Mouse (Mus musculus) forebrain, embryonic 10.5 days (tissue): ENCODE results near the gene Zfp110. TPM values are rescaled to one million over a fixed set of nuclear protein-coding genes. Genes with fewer than 3 reads are reported as not detected.

Experiments
- polyA plus RNA-seq: library from polyadenylated mRNA; unstranded; fragments of >200 nt; fragmentation: Nextera tagmentation; extraction: Ambion mirVana; gene quantifications from 2 replicates; pipeline ENCODE4 v1.2.1, GENCODE M21; 2016

Gene Zfp110
- polyA plus RNA-seq, 1 experiment from 2014 or later: 28.7 TPM

Other genes with a start within 250 kb of the Zfp110 start
- not detected in 2 replicates for gene Vmn2r53, start 226.0 kb upstream of the Zfp110 start, polyA plus RNA-seq
- not detected in 2 replicates for gene Vmn2r54, start 194.4 kb upstream of the Zfp110 start, polyA plus RNA-seq
- not detected in 2 replicates for gene Vmn2r55, start 149.8 kb upstream of the Zfp110 start, polyA plus RNA-seq
- gene Vmn2r56, start 99.8 kb upstream of the Zfp110 start, polyA plus RNA-seq: not detected in 2 replicates
- gene Zscan18, start 31.1 kb upstream of the Zfp110 start, polyA plus RNA-seq: 12.3 and 13.2 TPM in 2 replicates
- 17.8 and 18.4 TPM in 2 replicates for gene Zfp329, start 15.9 kb upstream of the Zfp110 start, polyA plus RNA-seq
- gene Zfp128, start 46.4 kb downstream of the Zfp110 start, polyA plus RNA-seq: 4.4 and 5.1 TPM in 2 replicates
- gene Zscan22, start 63.1 kb downstream of the Zfp110 start, polyA plus RNA-seq: 18.5 and 19.8 TPM in 2 replicates
- 1,023 and 1,050 TPM in 2 replicates for gene Rps5, start 87.5 kb downstream of the Zfp110 start, polyA plus RNA-seq
- gene Rnf225, start 92.7 kb downstream of the Zfp110 start, polyA plus RNA-seq: 0.55 and 1.0 TPM in 2 replicates
- 10.5 and 11.1 TPM in 2 replicates for gene Zfp324, start 131.1 kb downstream of the Zfp110 start, polyA plus RNA-seq
- gene Zfp446, start 143.1 kb downstream of the Zfp110 start, polyA plus RNA-seq: 16.5 and 17.7 TPM in 2 replicates
- not detected in 2 replicates for gene Slc27a5, start 163.4 kb downstream of the Zfp110 start, polyA plus RNA-seq
- 415 and 417 TPM in 2 replicates for gene Trim28, start 164.4 kb downstream of the Zfp110 start, polyA plus RNA-seq
- gene Zbtb45, start 175.3 kb downstream of the Zfp110 start, polyA plus RNA-seq: 29.7 and 30.7 TPM in 2 replicates
- 97.3 and 102 TPM in 2 replicates for gene Chmp2a, start 200.0 kb downstream of the Zfp110 start, polyA plus RNA-seq
- 82.9 and 88.7 TPM in 2 replicates for gene Ube2m, start 203.5 kb downstream of the Zfp110 start, polyA plus RNA-seq
- gene Mzf1, start 220.0 kb downstream of the Zfp110 start, polyA plus RNA-seq: 3.9 and 4.3 TPM in 2 replicates